Mouse (Mus musculus): ENCODE results near the gene Dctn2. TPM values are rescaled to one million over a fixed set of nuclear protein-coding genes. Genes with fewer than 3 reads are reported as not detected.

Dctn2 gene
- polyA plus RNA-seq, 1 experiment from 2014 or later: 255 TPM

DNA sequence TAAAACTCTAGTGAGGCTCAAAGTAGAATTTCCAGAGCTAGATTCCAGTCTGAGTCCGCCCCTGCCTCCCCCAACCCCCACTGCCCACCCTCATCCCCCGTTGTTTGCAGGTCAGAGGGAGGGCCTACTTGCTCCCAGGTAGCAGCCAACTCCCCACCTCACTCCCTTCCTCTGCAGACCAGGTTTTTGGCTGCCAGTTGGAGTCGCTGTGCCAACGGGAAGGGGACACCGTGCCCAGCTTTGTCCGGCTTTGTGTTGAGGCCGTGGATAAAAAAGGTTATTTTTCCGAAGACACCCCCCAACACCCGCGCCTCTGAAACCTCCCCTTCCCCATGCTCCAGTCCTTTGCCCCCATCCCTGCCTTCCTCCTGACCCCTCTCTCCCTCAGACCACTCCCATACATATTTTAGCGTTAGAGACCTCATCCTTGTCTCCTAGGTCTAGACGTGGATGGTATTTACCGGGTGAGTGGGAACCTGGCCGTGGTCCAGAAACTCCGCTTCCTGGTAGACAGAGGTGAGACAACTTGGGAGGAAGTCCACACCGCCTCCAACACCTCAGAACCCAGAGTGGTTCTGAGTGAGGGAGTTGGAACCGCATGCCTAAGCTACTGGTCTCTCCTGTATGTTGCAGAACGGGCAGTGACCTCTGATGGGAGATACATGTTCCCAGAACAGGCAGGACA lies 61.4 kb downstream of the Dctn2 start:
- H3K36me3 ChIP-seq: peaks cover 27% of the 10 kb centered on the region
- no peak overlapping the region for H3K4me3 ChIP-seq
- peaks cover 92% of the 10 kb centered on the region for H3K27me3 ChIP-seq (ENCODE audit: insufficient read depth, poor library complexity, severe bottlenecking)
- no peak for DNase-seq (ENCODE audit: low spot score)
- no peak overlapping the region for H3K27ac ChIP-seq
- no peaks in the 10 kb centered on the region for H3K9me3 ChIP-seq
- WGBS: 45% methylated on average over 18 of the region's 18 CpGs
- H3K4me1 ChIP-seq (replicated peaks): peaks cover 27% of the 10 kb centered on the region

GRCm38 (mm10) chr10:127330212-127330611 lies 64.0 kb downstream of the Dctn2 start:
- Histone ChIP-seq H3K27me3 (ENCODE audit: insufficient read depth, poor library complexity, severe bottlenecking) (peaks cover 66% of the 10 kb centered on the region), H3K4me3 (no peak overlapping the region), H3K27ac (no peak overlapping the region), H3K36me3 (peaks cover 43% of the 10 kb centered on the region), H3K9me3 (no peaks in the 10 kb centered on the region), H3K4me1 (replicated peaks) (peaks cover 26% of the 10 kb centered on the region)
- WGBS: 76% methylated on average over 7 of the region's 7 CpGs
- DNase-seq (ENCODE audit: low spot score): no peak

Other genes with a start within 250 kb of the Dctn2 start
- 91.4 and 97.4 TPM in 2 replicates for gene Tsfm, start 235.5 kb upstream of the Dctn2 start, polyA plus RNA-seq (2016; fragmentation: Nextera tagmentation; extraction: Ambion mirVana)
- gene Mettl1, start 225.0 kb upstream of the Dctn2 start, polyA plus RNA-seq (2016; fragmentation: Nextera tagmentation; extraction: Ambion mirVana): 39.2 and 51.0 TPM in 2 replicates
- gene Eef1akmt3, start 224.9 kb upstream of the Dctn2 start, polyA plus RNA-seq (2016; fragmentation: Nextera tagmentation; extraction: Ambion mirVana): 0.07 and 0.25 TPM in 2 replicates
- gene Cyp27b1, start 218.1 kb upstream of the Dctn2 start, polyA plus RNA-seq (2016; fragmentation: Nextera tagmentation; extraction: Ambion mirVana): 0.06 and 0.34 TPM in 2 replicates
- 1.2 and 1.6 TPM in 2 replicates for gene March9, start 206.2 kb upstream of the Dctn2 start, polyA plus RNA-seq (2016; fragmentation: Nextera tagmentation; extraction: Ambion mirVana)
- 2,665 and 2,802 TPM in 2 replicates for gene Cdk4, start 202.8 kb upstream of the Dctn2 start, polyA plus RNA-seq (2016; fragmentation: Nextera tagmentation; extraction: Ambion mirVana)
- 177 and 187 TPM in 2 replicates for gene Tspan31, start 196.1 kb upstream of the Dctn2 start, polyA plus RNA-seq (2016; fragmentation: Nextera tagmentation; extraction: Ambion mirVana)
- 0.12 and 0.33 TPM in 2 replicates for gene Agap2, start 191.1 kb upstream of the Dctn2 start, polyA plus RNA-seq (2016; fragmentation: Nextera tagmentation; extraction: Ambion mirVana)
- gene Os9, start 145.2 kb upstream of the Dctn2 start, polyA plus RNA-seq (2016; fragmentation: Nextera tagmentation; extraction: Ambion mirVana): 69.4 and 85.5 TPM in 2 replicates
- 4.4 and 12.7 TPM in 2 replicates for gene B4galnt1, start 101.1 kb upstream of the Dctn2 start, polyA plus RNA-seq (2016; fragmentation: Nextera tagmentation; extraction: Ambion mirVana)
- gene Slc26a10, start 85.7 kb upstream of the Dctn2 start, polyA plus RNA-seq (2016; fragmentation: Nextera tagmentation; extraction: Ambion mirVana): 1.6 and 2.1 TPM in 2 replicates
- gene Arhgef25, start 76.3 kb upstream of the Dctn2 start, polyA plus RNA-seq (2016; fragmentation: Nextera tagmentation; extraction: Ambion mirVana): 29.8 and 33.5 TPM in 2 replicates
- 110 and 151 TPM in 2 replicates for gene Dtx3, start 70.6 kb upstream of the Dctn2 start, polyA plus RNA-seq (2016; fragmentation: Nextera tagmentation; extraction: Ambion mirVana)
- 17.9 and 21.9 TPM in 2 replicates for gene Pip4k2c, start 54.8 kb upstream of the Dctn2 start, polyA plus RNA-seq (2016; fragmentation: Nextera tagmentation; extraction: Ambion mirVana)
- gene Kif5a, start 3.0 kb upstream of the Dctn2 start, polyA plus RNA-seq (2016; fragmentation: Nextera tagmentation; extraction: Ambion mirVana): 24.4 and 39.4 TPM in 2 replicates
- 12.8 and 16.3 TPM in 2 replicates for gene Mbd6, start 22.6 kb downstream of the Dctn2 start, polyA plus RNA-seq (2016; fragmentation: Nextera tagmentation; extraction: Ambion mirVana)
- gene Mars, start 45.4 kb downstream of the Dctn2 start, polyA plus RNA-seq (2016; fragmentation: Nextera tagmentation; extraction: Ambion mirVana): 171 and 174 TPM in 2 replicates
- 1.8 and 2.5 TPM in 2 replicates for gene Arhgap9, start 55.6 kb downstream of the Dctn2 start, polyA plus RNA-seq (2016; fragmentation: Nextera tagmentation; extraction: Ambion mirVana)
- 7.1 and 7.3 TPM in 2 replicates for gene Gli1, start 75.6 kb downstream of the Dctn2 start, polyA plus RNA-seq (2016; fragmentation: Nextera tagmentation; extraction: Ambion mirVana)
- gene Inhbe, start 88.0 kb downstream of the Dctn2 start, polyA plus RNA-seq (2016; fragmentation: Nextera tagmentation; extraction: Ambion mirVana): not detected in 2 replicates
- gene Inhbc, start 104.1 kb downstream of the Dctn2 start, polyA plus RNA-seq (2016; fragmentation: Nextera tagmentation; extraction: Ambion mirVana): 0.13 TPM in 1 of 2 replicates, not detected in the other
- gene R3hdm2, start 114.0 kb downstream of the Dctn2 start, polyA plus RNA-seq (2016; fragmentation: Nextera tagmentation; extraction: Ambion mirVana): 31.0 and 35.5 TPM in 2 replicates
- gene Stac3, start 235.3 kb downstream of the Dctn2 start, polyA plus RNA-seq (2016; fragmentation: Nextera tagmentation; extraction: Ambion mirVana): 0.72 and 1.5 TPM in 2 replicates
- gene Ndufa4l2, start 248.6 kb downstream of the Dctn2 start, polyA plus RNA-seq (2016; fragmentation: Nextera tagmentation; extraction: Ambion mirVana): 8.1 and 10.5 TPM in 2 replicates

All from hindbrain, embryonic 10.5 days (tissue).